Mouse (Mus musculus) gastrocnemius, postnatal 4 days (tissue): ENCODE results near the gene Alpk3. TPM values are rescaled to one million over a fixed set of nuclear protein-coding genes. Genes with fewer than 3 reads are reported as not detected.
"Not testable (repeated sequence)": the region's sequence is repeated elsewhere in the genome, so short reads cannot be mapped to it uniquely, and the experiment has no call there.

Experiments
- DNase-seq, 2 experiments: peaks; one replicate each; pipeline ENCODE4 v3.0.0; 2021 to 2022; ENCODE audit warnings: low spot score in 2 of 2, mixed read lengths in 2 of 2
- total RNA-seq, 2 experiments: library from RNA; stranded (reverse); gene quantifications; 2 replicates each; pipeline ENCODE4 v1.2.3; 2021

Alpk3 gene
- total RNA-seq, 2 experiments from 2014 or later = 132 to 139 TPM

DNA sequence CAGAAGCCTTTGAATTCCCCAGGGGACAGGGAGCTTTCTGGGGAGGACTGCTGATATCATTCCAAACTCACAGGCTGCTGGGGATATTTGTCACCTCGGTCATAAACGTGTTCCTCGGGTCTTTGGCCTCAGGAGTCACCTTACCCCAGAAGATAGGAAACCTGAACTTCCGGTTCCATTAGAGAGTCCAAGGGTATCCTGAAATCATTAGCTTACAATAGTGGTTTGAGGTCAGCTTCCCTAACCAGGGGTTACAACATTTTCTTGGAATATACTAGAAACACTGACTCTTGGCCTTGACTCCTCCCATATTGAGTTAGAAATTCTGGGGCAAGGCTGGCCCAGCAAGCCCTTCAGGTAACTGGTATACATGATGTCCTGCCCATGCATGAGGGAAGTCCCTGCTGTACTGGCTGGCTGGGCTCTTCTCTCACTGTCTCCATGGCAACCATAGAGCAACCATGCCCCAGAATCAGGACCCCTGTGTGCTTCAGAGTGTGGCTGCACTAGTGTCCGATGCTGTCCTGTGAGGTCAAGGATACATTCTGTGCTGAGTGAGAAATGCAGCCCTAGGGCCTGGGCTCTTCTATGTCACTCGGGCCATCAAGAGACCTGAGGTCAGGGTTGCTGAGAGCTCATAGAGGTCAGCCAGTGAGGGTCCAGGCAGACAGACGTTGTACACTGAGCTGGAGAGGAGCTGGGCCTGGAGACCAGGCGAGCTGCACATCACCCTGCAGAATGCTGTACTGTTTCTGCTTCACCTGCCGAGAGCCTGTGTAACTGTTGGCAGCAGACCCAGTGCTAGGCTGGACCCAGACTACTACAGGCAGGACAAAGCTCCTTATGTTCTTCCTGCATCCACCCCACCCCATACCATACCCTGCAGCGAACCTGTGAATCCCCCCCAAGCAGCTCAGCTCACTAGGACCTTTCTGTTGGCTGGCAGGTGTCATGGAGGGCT, 68.1 kb downstream of the Alpk3 start:
- no peak for DNase-seq

DNA sequence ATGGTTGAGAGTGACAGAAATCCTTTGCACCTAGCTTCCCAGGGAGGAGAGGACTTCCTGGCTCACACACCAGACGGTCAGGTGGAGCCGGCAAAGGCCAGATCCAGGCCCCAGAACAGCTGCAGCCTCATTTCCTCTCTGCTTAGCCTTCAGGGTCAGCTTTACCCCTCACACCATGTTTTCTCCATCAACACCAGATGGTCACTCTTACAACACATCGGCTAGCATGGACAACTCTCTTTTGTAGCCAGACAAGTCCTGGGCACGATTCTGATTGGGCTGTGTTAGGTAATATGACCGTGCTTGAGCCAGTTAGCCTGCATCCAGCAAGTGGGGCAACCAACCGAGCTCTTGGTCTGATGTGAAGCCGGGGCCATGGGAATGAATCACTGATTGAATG, 74.5 kb downstream of the Alpk3 start:
- no peak for DNase-seq

DNA sequence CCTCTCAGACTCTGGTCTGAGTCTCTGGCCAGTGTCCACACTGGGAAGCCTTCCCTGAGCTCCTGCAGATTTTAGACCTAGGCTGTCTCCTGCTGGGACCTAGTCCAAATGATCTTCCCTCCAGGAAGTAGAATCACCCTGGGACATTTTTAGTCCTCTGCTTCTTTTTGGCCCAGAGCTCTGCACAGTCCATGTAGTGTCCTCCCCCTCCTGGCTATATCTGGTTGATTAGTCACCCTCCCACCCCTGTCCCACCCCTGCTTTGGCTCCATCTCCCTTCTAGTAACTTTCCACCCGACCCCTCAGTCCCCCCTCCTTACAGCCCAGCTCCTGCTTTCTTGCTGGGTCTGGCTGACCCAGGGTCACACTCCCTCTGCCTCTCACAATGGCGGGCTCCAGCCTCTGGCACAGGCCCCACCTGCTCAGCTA, 75.5 kb downstream of the Alpk3 start:
- DNase-seq = peak in 1 of 2 experiments; percentile 53

DNA sequence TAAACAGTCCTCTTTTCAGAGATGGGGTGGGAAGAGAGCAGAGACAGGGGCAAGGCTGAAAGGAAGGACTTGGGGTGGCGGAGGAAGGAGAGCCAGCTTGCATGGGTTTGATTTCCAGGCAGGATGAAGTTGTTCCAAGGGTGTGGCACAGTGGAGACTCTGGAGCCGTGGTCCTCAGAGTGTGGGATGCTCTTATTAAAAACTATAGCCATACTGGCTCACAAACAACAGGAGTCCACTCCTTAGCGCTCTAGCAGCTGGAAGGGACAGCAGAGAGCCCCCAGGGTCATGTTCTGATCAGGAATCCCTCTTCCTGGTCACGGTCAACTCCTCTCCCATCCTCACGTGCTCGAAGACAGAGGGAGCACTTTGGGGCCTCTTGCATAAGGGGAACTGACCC, 76.0 kb downstream of the Alpk3 start:
- DNase-seq = peak in 1 of 2 experiments; percentile 23

DNA sequence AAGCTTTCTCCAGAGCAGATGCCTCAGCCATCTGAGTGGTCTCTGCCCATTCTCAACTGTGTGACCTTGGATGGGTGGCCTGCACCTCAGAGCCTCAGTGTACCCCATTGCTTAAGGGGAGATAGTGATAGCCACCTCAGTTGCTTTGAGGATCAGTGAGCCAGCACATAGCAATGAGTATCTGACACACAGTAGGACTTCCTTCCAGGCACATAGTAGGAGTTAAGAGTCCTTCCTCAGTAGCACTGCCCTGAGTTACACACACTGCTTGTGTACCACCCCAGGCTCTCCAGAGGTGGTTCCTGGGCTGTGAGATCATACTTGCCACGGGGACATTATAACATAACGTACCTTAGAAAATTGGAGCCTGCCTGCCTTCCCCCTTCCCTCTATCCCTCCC, 76.5 kb downstream of the Alpk3 start:
- no peak for DNase-seq

DNA sequence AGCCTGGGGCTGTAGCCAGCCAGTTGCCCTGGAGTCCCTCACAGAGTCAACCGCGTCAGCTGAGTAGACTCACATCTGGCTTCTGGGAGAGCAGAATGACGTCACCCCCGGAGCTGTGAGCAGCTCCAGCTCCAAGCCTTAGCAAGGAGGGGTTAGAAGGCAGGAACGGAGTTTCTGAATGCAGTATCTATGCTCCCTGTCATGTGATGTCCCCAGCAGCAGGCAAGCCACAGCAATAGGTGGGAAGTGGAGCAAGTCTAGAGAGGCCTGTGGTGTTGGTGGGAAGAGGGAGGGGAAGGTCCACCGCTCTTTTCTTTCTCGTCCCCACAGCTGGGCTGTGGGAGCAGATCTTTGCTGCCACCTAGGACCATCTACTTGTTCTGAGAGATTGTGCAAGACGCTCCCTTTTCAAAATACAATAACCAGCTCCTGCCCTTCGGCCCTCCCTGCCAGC, 77.2 kb downstream of the Alpk3 start:
- DNase-seq = peak; percentile 55 to 80

DNA sequence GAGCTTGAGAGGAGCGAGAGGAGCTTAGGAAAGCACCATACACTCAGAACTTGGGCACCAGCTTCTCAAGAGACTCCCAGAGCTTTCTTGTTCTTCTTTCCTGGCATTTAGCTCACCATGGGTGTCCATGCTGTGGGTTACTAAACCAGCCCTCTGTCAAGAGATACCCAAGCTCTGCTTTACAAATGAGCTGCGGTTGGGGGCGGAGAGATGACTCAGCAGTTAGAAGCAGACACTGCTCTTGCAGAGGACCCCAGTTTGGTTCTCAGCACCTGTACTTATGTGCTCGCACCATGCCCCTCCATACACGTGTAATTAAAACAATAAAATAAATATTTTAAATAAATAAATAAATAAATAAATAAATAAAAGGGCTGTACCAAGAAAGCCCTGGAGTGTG, 79.9 kb downstream of the Alpk3 start:
- DNase-seq = no peak

DNA sequence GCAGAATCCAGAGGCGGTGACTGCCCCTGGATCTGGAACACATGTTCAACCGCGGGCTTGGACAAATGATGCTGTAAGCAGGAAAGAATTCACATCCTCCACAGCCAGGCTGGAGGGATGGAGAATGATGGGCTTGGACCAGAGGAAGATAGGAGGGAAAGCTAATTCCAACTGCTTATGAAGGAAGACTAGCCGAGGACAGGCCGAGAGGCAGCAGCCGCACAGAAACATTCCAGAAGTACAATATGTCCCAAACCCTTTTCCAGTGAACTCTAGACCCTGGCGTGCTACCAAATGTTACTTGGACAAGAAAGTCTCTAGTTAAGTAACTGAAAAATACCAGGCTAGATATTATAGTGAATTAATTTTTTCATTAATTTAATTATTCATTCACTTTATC, 81.7 kb downstream of the Alpk3 start:
- DNase-seq = peak in 1 of 2 experiments; percentile 48

DNA sequence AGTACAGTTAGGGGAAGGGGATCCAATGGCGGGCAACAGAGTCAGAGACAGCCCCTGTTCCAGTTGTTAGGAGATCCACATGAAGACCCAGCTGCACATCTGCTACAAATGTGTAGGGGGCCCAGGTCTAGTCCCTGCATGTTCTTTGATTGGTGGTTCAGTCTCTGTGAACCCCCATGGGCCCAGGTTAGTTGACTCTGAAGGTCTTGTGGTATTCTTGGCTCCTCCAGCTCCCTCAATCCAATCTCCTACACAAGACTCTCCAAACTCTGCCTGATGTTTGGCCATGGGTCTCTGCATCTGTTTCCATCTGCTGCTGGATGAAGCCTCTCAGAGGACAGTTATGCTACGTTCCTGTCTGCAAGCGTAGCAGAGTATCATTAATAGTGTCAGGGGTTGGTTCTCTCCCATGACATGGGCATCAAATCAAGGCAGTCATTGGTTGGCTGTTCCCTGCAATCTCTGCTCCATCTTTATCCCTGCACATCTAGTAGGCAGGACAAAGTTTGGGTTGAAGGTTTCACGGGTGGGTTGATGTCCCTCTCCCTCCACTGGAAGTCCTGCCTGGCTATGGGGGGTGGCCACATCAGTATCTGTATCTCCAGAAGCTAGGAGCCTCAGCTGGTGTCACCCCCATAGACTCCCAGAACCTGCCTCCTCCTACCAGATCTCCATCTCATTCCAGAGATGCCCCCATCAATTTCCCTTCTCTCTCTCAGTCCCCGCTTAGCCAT, 82.4 kb downstream of the Alpk3 start:
- DNase-seq = no peak

DNA sequence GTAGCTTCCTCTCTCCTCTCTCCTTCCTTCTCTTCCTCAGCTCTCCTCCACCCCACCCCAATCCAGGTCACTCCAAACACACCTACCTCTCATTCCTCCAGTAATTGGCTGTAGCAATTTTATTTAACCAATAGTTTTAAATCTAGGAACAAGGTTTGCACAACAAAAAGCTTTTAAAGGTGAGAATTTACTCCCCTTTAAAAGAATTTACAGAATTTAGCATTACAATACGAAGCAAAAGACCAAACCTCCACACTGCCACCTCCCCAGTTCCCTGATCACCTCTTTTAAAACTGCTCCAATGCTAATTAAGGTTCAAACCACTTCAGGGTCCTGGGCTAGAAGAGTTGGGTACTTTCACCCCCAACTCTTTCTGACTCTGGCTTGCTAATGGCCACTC, 84.1 kb downstream of the Alpk3 start:
- no peak for DNase-seq

DNA sequence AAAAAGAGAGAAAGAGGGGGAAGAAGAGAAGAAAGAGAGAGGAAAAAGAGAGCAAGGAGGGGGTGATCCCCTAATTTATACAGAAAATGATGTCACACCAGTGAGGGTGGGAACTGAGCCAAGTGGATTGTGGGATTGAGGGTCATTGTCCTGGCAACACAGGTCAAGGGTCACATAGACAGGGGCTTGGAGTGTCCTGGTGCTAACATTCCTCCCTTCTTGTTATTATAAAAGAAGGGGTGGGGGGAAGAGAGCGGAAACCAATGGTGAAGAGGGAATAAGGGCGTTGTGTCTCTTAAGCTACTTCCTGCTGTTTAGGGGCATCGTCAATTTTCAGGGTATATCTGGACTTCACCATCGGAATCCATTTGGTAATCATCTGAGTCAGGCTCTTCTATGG, 85.7 kb downstream of the Alpk3 start:
- DNase-seq = not testable (repeated sequence)

DNA sequence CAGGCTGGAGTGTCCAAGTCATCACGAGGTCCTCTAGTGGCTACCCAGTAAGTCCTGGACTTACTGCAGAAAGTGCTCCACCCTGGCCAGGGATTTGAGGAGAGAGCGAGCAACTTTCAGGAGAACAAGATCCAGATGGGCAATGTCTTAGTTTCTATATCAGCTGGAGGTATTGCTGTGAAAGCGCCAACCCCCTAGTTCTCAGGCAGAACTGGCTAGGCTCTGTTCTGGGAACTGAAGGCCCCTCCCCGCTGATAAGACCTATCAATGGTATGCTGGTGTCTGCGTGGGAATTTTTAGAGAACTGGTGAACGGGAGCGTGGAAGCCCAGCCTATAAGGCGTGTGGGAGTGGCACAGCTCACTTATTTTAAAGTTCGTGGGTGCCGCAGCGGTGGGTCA, 92.4 kb downstream of the Alpk3 start:
- no peak for DNase-seq

DNA sequence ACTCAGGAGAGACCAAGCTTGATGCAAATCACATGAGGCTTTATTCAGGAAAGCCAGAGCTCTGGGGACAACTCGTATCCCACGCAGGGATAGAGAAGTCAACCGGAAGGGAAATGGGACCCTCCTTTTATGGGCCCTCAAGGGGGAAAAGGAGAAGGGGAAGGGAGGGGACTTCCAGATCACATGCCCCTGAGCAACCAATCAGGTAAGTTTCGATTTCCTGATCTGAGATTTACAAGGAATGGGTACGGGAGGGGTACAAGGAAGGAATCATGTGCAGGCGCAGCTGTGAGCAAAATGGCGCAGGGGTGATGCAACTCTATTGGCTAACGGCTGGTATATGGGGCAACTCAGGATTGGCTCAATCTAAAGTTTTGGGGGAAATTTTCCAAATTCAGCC, 93.8 kb downstream of the Alpk3 start:
- no peak for DNase-seq

DNA sequence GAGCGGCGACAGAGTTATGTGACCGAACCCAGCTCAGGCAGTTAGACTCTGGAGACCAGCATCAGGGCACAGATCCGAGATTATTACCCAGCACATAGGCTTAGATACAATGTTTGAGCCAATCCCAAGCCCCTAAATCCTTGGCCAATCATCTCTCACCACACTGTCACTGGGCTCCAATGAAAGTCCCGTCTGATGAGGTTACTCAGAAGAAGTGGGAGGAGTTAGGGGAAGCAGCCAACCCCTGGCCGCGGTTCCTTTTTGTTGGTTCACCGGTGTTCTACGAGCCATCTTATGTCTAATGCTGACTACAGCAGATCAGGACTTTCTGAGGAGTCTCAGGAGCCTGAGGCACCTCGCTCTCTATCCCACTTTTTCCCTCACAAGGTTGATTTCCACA, 94.9 kb downstream of the Alpk3 start:
- DNase-seq = no peak

DNA sequence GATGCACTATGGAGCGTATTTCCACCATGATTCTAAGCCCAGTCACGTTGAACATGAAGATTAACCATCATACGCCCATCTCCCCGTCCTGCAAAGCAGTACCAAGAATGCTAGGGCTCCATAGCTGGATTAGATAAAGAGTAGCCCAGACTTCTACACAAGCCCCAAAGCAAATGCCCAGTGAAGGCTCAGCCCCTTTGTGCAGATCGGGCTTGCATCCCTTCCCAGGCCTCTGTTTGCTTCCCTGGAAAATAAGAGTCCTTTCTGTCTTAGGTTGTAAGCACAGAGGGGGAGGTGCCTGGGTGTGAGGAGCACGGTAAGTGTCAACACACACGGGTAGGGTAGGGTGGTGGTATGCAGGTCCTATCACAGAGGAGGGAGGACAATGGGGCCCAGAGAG, 95.4 kb downstream of the Alpk3 start:
- no peak for DNase-seq

DNA sequence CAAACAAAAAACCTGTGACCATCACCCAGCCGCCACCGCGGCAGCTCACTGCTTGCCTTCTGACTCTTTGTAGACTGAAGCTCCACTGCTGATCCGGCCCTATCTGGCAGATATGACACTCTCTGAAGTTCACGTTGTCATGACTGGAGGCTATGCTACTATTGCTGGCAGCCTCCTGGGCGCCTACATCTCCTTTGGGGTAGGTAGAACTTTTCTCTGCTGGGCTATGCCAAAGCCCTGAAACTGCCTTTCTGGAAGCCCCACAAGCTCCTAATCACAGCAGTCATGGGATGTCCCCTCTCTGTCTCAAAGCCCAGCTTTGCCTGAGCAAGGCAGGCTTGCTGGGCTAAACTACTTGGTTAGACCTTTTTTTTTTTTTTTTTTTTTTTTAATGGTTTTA, 95.9 kb downstream of the Alpk3 start:
- no peak for DNase-seq

DNA sequence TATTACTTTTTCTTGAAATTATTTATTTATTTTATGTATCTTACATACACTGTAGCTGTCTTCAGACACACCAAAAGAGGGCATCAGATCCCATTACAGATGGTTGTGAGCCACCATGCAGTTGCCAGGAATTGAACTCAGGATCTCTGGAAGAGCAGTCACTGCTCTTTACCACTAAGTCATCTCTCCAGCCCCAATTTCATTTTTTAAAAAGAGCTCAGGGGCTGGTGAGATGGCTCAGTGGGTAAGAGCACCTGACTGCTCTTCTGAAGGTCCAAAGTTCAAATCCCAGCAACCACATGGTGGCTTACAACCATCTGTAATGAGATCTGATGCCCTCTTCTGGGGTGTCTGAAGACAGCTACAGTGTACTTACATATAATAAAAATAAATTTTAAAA, 96.8 kb downstream of the Alpk3 start:
- DNase-seq = not testable (repeated sequence)

DNA sequence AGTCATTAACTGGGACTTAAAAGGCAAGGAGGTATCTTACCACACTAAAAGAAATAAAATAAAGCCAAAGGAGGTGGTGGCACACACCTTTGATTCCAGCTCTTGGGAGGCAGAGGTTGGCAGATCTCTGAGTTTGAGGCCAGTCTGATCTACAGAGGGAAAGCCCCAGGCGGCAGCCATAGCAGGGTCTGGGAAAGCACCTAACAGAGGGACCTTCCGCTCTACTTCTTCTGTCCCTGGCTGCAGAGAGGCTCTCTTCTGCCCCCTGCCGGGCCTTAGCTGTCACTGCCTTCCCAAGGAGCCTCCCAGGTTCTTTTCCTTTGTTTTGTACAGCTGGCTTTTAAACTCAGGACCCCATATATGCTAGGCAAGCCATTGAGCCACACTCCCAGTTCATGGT, 97.6 kb downstream of the Alpk3 start:
- DNase-seq = peak in 1 of 2 experiments; percentile 59
